Mouse (Mus musculus) kidney, adult 9 months (tissue): Measurements from ENCODE around the gene App.
A peak's percentile ranks its signal among the peaks of the same experiment; 100 is the strongest.

Source experiments
- DNase-seq: peaks from one replicate; pipeline ENCODE4 v3.0.0; 2022

Gene App

GRCm38 (mm10) chr16:85149509-85149871, 24.1 kb downstream of the App start:
- no peak for DNase-seq

GRCm38 (mm10) chr16:85148615-85149508, 24.7 kb downstream of the App start:
- DNase-seq, result peak; percentile 90

- DNase-seq, result no peak
Observed at GRCm38 (mm10) chr16:85147440-85147839, 26.1 kb downstream of the App start.

- peak; percentile 53 for DNase-seq
Observed at GRCm38 (mm10) chr16:85145771-85146178, 27.8 kb downstream of the App start.

- no peak for DNase-seq
Observed at GRCm38 (mm10) chr16:85145369-85145768, 28.2 kb downstream of the App start.

- peak; percentile 77 for DNase-seq
Observed at GRCm38 (mm10) chr16:85144401-85144800, 29.2 kb downstream of the App start.

- DNase-seq, result no peak
Observed at GRCm38 (mm10) chr16:85143863-85144262, 29.7 kb downstream of the App start.

GRCm38 (mm10) chr16:85143188-85143587, 30.4 kb downstream of the App start:
- no peak for DNase-seq

- no peak for DNase-seq
Observed at GRCm38 (mm10) chr16:85141404-85141803, 32.2 kb downstream of the App start.

GRCm38 (mm10) chr16:85139178-85139604, 34.4 kb downstream of the App start:
- DNase-seq, result no peak

GRCm38 (mm10) chr16:85137348-85137747, 36.2 kb downstream of the App start:
- no peak for DNase-seq

- no peak for DNase-seq
Observed at GRCm38 (mm10) chr16:85136046-85136445, 37.5 kb downstream of the App start.

GRCm38 (mm10) chr16:85133468-85133881, 40.1 kb downstream of the App start:
- DNase-seq, result peak; percentile 80

- DNase-seq, result no peak
Observed at GRCm38 (mm10) chr16:85133057-85133456, 40.5 kb downstream of the App start.

- DNase-seq, result no peak
Observed at GRCm38 (mm10) chr16:85132182-85132581, 41.4 kb downstream of the App start.

GRCm38 (mm10) chr16:85130861-85131556, 42.6 kb downstream of the App start:
- DNase-seq, result no peak

- DNase-seq, result no peak
Observed at GRCm38 (mm10) chr16:85128693-85129657, 44.6 kb downstream of the App start.

GRCm38 (mm10) chr16:85128347-85128664, 45.3 kb downstream of the App start:
- no peak for DNase-seq

GRCm38 (mm10) chr16:85127661-85128346, 45.8 kb downstream of the App start:
- DNase-seq, result no peak

GRCm38 (mm10) chr16:85124649-85125048, 48.9 kb downstream of the App start:
- DNase-seq, result no peak

- DNase-seq, result no peak
Observed at GRCm38 (mm10) chr16:85121983-85122382, 51.6 kb downstream of the App start.

- no peak for DNase-seq
Observed at GRCm38 (mm10) chr16:85118916-85119315, 54.6 kb downstream of the App start.
